Mouse (Mus musculus): ENCODE measurements around the gene Lair1. TPM values are rescaled to one million over a fixed set of nuclear protein-coding genes. Genes with fewer than 3 reads are reported as not detected.

Gene Lair1
- polyA plus RNA-seq, 1 experiment from 2014 or later = 0.63 TPM

- no peak for ATAC-seq (ENCODE audit: insufficient number of reproducible peaks, insufficient read depth, low FRiP score, low TSS enrichment)
- no peaks in the 10 kb centered on the region for H3K4me1 ChIP-seq
- no peak overlapping the region for H3K4me2 ChIP-seq (replicated peaks)
- WGBS = 82% methylated on average over 3 of the region's 3 CpGs
- no peak overlapping the region for H3K4me3 ChIP-seq
- no peak overlapping the region for H3K9ac ChIP-seq
- no peaks in the 10 kb centered on the region for H3K27me3 ChIP-seq
- H3K36me3 ChIP-seq = no peaks in the 10 kb centered on the region
- peaks cover 9% of the 10 kb centered on the region; the same call in 1 of the 2 replicates for H3K9me3 ChIP-seq
- H3K27ac ChIP-seq = no peak overlapping the region
Measured at GRCm38 (mm10) chr7:3957387-3957786, 105.6 kb downstream of the Lair1 start.

Other genes starting within 250 kb of the Lair1 start
- not detected in 2 replicates for gene Gm15448, start 237.5 kb downstream of the Lair1 start, polyA plus RNA-seq (2016; fragmentation: Nextera tagmentation; extraction: Ambion mirVana)
- gene Pira2, start 218.2 kb downstream of the Lair1 start, polyA plus RNA-seq (2016; fragmentation: Nextera tagmentation; extraction: Ambion mirVana) = 0.09 and 0.17 TPM in 2 replicates
- gene Gm14548, start 165.1 kb downstream of the Lair1 start, polyA plus RNA-seq (2016; fragmentation: Nextera tagmentation; extraction: Ambion mirVana) = not detected in 2 replicates
- gene Lilra6, start 147.7 kb downstream of the Lair1 start, polyA plus RNA-seq (2016; fragmentation: Nextera tagmentation; extraction: Ambion mirVana) = 0.14 TPM in 1 of 2 replicates, not detected in the other
- 10.8 and 16.3 TPM in 2 replicates for gene Ttyh1, start 56.2 kb upstream of the Lair1 start, polyA plus RNA-seq (2016; fragmentation: Nextera tagmentation; extraction: Ambion mirVana)
- gene Leng8, start 73.8 kb upstream of the Lair1 start, polyA plus RNA-seq (2016; fragmentation: Nextera tagmentation; extraction: Ambion mirVana) = 80.6 and 80.7 TPM in 2 replicates
- gene Leng9, start 87.2 kb upstream of the Lair1 start, polyA plus RNA-seq (2016; fragmentation: Nextera tagmentation; extraction: Ambion mirVana) = 2.8 and 4.0 TPM in 2 replicates
- 54.8 and 59.5 TPM in 2 replicates for gene Cdc42ep5, start 101.7 kb upstream of the Lair1 start, polyA plus RNA-seq (2016; fragmentation: Nextera tagmentation; extraction: Ambion mirVana)
- not detected in 2 replicates for gene Lilra5, start 174.6 kb upstream of the Lair1 start, polyA plus RNA-seq (2016; fragmentation: Nextera tagmentation; extraction: Ambion mirVana)

Data from embryonic facial prominence, embryonic 12.5 days (tissue).